Mouse (Mus musculus): ENCODE measurements at regions not wholly inside any gene's neighbourhood (a gene's known extent, or its start where the extent isn't known, plus 50 kb on each side); places are given as distances from the start of the nearest gene placed in this dataset.

GRCm38 (mm10) chr8:12221506-12221905 lies 57.1 kb upstream of the A230072I06Rik start:
- no peak for TF ChIP-seq CTCF (IDR thresholded peaks at IDR 0.05; ENCODE audit: control insufficient read depth, insufficient read depth, insufficient read length)
- no peak for TF ChIP-seq MAX (IDR thresholded peaks at IDR 0.05)
